Mouse (Mus musculus): Measurements from ENCODE around the gene Lrrc8b.

- TF ChIP-seq EP300 (optimal IDR thresholded peaks at IDR 0.05) = no peak
- TF ChIP-seq CTCF (IDR thresholded peaks at IDR 0.05; ENCODE audit: low read depth) = no peak
Observed at GRCm38 (mm10) chr5:105508813-105509212, 93.2 kb downstream of the Lrrc8b start.

All from stomach, postnatal 0 days (tissue).